Mouse (Mus musculus) MEL (cell line): ENCODE data around the gene Mtss1l.

Source experiments
- CTCF ChIP-seq, 3 experiments: IDR thresholded peaks in 2 of 3; conservative IDR thresholded peaks in 1 of 3; 2 replicates each; pipeline ENCODE4 v1.5.1; 2011 to 2012; ENCODE audit warnings: low read length in 3 of 3, low read depth in 2 of 3, mild to moderate bottlenecking in 2 of 3, improper control_type of control experiment in 1 of 3, inconsistent platforms in 1 of 3, mixed read lengths in 1 of 3, moderate library complexity in 1 of 3; ENCODE audit not compliant: control insufficient read depth in 1 of 3, insufficient read depth in 1 of 3, poor library complexity in 1 of 3, severe bottlenecking in 1 of 3
- EP300 ChIP-seq, 2 experiments: IDR thresholded peaks; 2 replicates each; pipeline ENCODE4 v1.6.1; 2011; ENCODE audit warnings: improper control_type of control experiment in 2 of 2, low read length in 2 of 2, low read depth in 1 of 2, mild to moderate bottlenecking in 1 of 2
- HCFC1 ChIP-seq: IDR thresholded peaks from 2 replicates; pipeline ENCODE4 v1.6.1; 2012; ENCODE audit warnings: low read depth, mild to moderate bottlenecking, inconsistent platforms, low read length, improper control_type of control experiment, moderate library complexity
- MAZ ChIP-seq: IDR thresholded peaks from 2 replicates; pipeline ENCODE4 v1.6.1; 2012; ENCODE audit warnings: low read depth, mild to moderate bottlenecking, inconsistent platforms, low read length, improper control_type of control experiment
- MXI1 ChIP-seq: IDR thresholded peaks from 2 replicates; pipeline ENCODE4 v1.6.1; 2011; ENCODE audit warnings: mild to moderate bottlenecking, low read depth, low read length, improper control_type of control experiment
- POLR2A ChIP-seq, 2 experiments: IDR thresholded peaks; 2 replicates each; pipeline ENCODE4 v1.6.1; 2011 to 2012; ENCODE audit warnings: low read length in 2 of 2, mild to moderate bottlenecking in 2 of 2, control low read depth in 1 of 2, improper control_type of control experiment in 1 of 2, low read depth in 1 of 2, moderate library complexity in 1 of 2; ENCODE audit not compliant: control insufficient read depth in 1 of 2, insufficient read depth in 1 of 2, poor library complexity in 1 of 2
- POLR2AphosphoS2 ChIP-seq: IDR thresholded peaks from 2 replicates; pipeline ENCODE4 v1.6.1; 2011; ENCODE audit warnings: low read length, improper control_type of control experiment
- USF1 ChIP-seq: IDR thresholded peaks from 2 replicates; pipeline ENCODE4 v1.6.1; 2014; ENCODE audit warnings: low read depth, mild to moderate bottlenecking, inconsistent platforms, low read length, improper control_type of control experiment, moderate library complexity
- ZKSCAN1 ChIP-seq: IDR thresholded peaks from 2 replicates; pipeline ENCODE4 v1.6.1; 2012; ENCODE audit warnings: low read depth, mild to moderate bottlenecking, inconsistent platforms, low read length, improper control_type of control experiment, moderate library complexity
- ZMIZ1 ChIP-seq: IDR thresholded peaks from 2 replicates; pipeline ENCODE4 v1.6.1; 2012; ENCODE audit warnings: low read depth, mild to moderate bottlenecking, inconsistent platforms, low read length, improper control_type of control experiment, moderate library complexity
- ZNF384 ChIP-seq: IDR thresholded peaks from 2 replicates; pipeline ENCODE4 v1.6.1; 2012; ENCODE audit warnings: low read depth, mild to moderate bottlenecking, inconsistent platforms, low read length, improper control_type of control experiment

GRCm38 (mm10) chr8:110726893-110727292, 5.6 kb downstream of the Mtss1l start:
- TF ChIP-seq MAZ (0 out of 2 replicates have a peak, but pooled peaks have one; percentile 21), USF1 (no peak), ZKSCAN1 (no peak), HCFC1 (no peak), CTCF (IDR thresholded peaks at IDR 0.05 in 2 of 3, conservative IDR thresholded peaks at IDR 0.05 in 1 of 3; ENCODE audit: control insufficient read depth in 1 of 3, insufficient read depth in 1 of 3, low read depth in 2 of 3, low read length in 3 of 3, poor library complexity in 1 of 3, severe bottlenecking in 1 of 3) (peak; percentile 47 to 89 (median 67)), MXI1 (no peak), POLR2A (IDR thresholded peaks at IDR 0.05; ENCODE audit: control insufficient read depth in 1 of 2, insufficient read depth in 1 of 2, low read depth in 1 of 2, low read length in 2 of 2, poor library complexity in 1 of 2) (no peak), ZNF384 (no peak), ZMIZ1 (no peak), POLR2AphosphoS2 (no peak), EP300 (IDR thresholded peaks at IDR 0.05; ENCODE audit: low read depth in 1 of 2, low read length in 2 of 2) (no peak)
